Mouse (Mus musculus) CD4-positive helper T cell, adult 2 months (primary cell): ENCODE data around the gene Lurap1.

Experiments
- DNase-seq: peaks from one replicate; pipeline ENCODE4 v3.0.0-alpha.2; 2012; ENCODE audit warnings: low read depth, missing footprints, low spot score

The Lurap1 gene

GRCm38 (mm10) chr4:116151238-116151637, at the start of gene Lurap1:
Lurap1 (minus strand) TSS chr4:116151338.
- no peak for DNase-seq

DNA sequence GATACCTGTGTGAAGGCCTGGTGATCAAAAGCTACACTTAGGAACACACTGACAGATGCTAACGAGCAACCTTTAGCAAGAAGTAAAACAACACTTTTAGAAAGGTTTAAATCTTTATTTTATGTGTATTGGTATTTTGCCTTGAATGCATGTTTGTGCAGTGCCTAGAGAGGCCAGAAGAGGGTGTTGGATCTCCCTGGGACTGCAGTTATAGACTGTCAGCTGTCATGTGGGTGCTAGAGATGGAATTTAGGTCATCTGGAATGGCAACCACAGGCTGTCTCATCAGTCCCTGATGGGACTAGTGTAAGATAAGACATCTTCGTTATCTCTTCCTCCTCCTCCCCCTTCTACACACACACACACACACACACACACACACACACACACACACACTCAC, 47.3 kb upstream of the Lurap1 start:
- DNase-seq: no peak

GRCm38 (mm10) chr4:116193583-116194383, 42.6 kb upstream of the Lurap1 start:
- DNase-seq: no peak

DNA sequence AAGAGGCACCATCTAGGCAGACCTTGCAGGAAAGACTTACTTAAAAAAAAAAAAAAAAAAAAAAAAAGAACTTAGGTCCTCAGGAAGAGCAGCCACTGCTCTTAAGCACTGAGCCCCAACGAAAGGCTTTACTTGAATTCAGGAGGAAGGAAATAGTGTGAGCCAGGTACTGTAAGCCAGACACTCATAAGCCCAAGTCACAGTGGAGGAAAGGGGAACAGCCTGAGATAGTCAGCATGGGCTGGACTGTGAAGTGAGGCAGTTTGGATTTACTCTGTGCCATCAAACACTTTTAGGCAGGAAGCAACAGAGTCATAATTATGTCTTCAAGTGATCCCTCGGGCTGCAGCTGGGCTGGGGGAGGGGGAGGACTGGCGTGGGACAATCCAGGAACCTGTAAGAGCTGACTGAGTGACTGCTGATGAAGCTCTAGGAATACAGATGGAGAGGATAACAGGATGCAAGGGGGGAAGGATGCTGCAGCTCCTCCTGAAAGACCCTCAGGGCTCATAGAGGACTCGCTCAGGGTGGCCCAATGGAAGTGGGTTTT, 41.2 kb upstream of the Lurap1 start:
- DNase-seq: no peak

DNA sequence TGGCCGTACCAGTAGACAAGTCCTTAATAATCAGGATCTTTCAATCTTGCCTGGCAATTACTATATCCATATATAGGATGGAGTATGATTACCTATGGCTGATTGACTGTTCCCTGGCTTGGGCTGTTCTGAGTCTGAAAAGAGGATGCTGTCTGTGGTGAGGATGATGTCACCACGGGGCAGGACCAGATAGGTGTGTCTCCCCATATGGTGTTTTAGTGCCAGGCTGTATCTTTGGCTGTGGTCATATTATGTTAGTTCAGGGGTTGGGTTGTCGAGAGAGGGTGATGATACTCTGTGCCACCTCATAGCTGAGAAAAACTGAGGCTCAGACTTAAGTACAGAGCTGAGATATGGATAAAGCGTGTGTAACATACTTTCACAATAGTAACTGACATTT, 33.9 kb upstream of the Lurap1 start:
- peak; percentile 39 for DNase-seq

DNA sequence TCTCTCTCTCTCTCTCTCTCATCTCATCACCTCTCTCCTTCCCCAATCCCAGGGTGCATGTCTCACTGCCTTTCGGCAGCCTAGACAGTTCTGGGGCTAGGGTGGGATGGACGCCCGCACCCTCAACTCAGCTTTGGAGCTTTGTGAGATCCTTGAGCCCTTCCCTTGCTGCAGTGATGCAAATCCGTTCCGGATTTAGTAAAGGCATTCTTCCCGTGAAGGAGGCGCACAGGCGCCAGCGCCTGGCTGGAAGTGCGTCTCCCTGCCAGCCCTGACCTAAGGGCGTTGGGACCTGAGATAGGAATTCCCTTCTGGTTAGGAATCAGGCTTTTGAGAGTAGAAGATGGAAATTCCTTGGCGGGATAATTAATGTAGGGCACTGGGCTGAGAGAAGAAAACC, 31.6 kb upstream of the Lurap1 start:
- no peak for DNase-seq

DNA sequence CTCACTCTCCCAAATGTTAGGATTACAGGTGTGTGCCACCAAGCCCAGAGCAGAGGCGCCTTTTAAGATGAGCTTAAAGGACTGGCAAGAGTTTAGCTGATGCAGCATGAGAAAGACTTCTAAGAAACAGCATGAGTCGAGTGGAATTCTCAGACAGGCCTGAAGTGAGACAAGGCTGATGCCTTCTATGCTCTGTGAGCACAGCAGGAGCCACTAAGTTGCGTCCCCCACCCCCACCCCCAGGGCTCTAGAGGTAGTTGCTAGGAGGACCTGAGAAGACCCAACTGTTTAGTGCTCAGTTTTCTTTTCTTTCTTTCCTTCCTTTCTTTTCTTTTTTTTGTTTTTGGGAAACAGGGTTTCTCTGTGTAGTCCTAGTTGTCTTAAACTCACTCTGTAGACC, 30.9 kb upstream of the Lurap1 start:
- no peak for DNase-seq

GRCm38 (mm10) chr4:116177140-116177539, 26.0 kb upstream of the Lurap1 start:
- no peak for DNase-seq

GRCm38 (mm10) chr4:116176543-116176988, 25.4 kb upstream of the Lurap1 start:
- no peak for DNase-seq

GRCm38 (mm10) chr4:116175711-116176542, 24.8 kb upstream of the Lurap1 start:
- no peak for DNase-seq

GRCm38 (mm10) chr4:116175136-116175535, 24.0 kb upstream of the Lurap1 start:
- no peak for DNase-seq

- DNase-seq: no peak
Measured at GRCm38 (mm10) chr4:116174466-116175116, 23.5 kb upstream of the Lurap1 start.

- DNase-seq: no peak
Measured at GRCm38 (mm10) chr4:116173752-116174151, 22.6 kb upstream of the Lurap1 start.

GRCm38 (mm10) chr4:116173072-116173471, 21.9 kb upstream of the Lurap1 start, which contains the start of the genes 1700042G07Rik and Gm49337:
1700042G07Rik (plus strand) TSS chr4:116173372.
Gm49337 (plus strand) TSS chr4:116173384.
- no peak for DNase-seq

DNA sequence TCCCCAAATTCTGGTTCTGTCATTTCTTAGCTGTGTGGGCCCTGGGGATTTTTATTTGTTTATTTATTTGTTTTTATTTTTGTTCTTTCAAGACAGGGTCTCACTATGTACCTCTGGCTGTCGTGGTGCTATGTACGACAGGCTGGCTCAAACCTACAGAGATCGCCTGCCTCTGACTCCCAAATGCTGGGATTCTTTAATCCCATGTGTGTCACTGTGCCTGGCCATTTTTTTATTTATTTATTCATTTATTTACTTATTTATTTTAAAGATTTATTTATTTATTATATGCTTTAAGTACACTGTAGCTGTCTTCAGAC, 18.2 kb upstream of the Lurap1 start:
- no peak for DNase-seq

- DNase-seq: peak; percentile 58
Measured at GRCm38 (mm10) chr4:116168617-116169352, 17.6 kb upstream of the Lurap1 start.

- DNase-seq: no peak
Measured at GRCm38 (mm10) chr4:116167404-116167803, 16.3 kb upstream of the Lurap1 start, which contains the start of gene Tspan1. Tspan1 (minus strand) TSS chr4:116167601.

- DNase-seq: no peak
Measured at GRCm38 (mm10) chr4:116165708-116166407, 14.7 kb upstream of the Lurap1 start.

- no peak for DNase-seq
Measured at GRCm38 (mm10) chr4:116164759-116165554, 13.8 kb upstream of the Lurap1 start.

- DNase-seq: no peak
Measured at GRCm38 (mm10) chr4:116162142-116162541, 11.0 kb upstream of the Lurap1 start.
